Mouse (Mus musculus) Patski (cell line): Measurements from ENCODE around the gene Wdfy1. TPM values are rescaled to one million over a fixed set of nuclear protein-coding genes. Genes with fewer than 3 reads are reported as not detected.

Experiments
- ATAC-seq: fragments of 100-300 bp; one replicate; pipeline ENCODE4 v1.8.0; 2021
- CTCF ChIA-PET: fragments of 350-600 bp; sonication (Branson Sonifier 250); formaldehyde crosslinking; loops from one replicate; lab custom pipeline; 2022; ENCODE audit warnings: inconsistent platforms; lab: Charles Lee
- POLR2A ChIA-PET: fragments of 350-600 bp; sonication (Branson Sonifier 250); formaldehyde crosslinking; loops from one replicate; lab custom pipeline; 2022; ENCODE audit warnings: antibody characterized with exemption, inconsistent platforms; lab: Charles Lee
- DNase-seq: peaks from one replicate; pipeline ENCODE4 v3.0.0-alpha.2; 2011; ENCODE audit warnings: low read depth, low spot score
- H3K27me3 ChIP-seq: fragments of 371-371 bp; one replicate; pipeline ENCODE4 v1.5.1; 2021
- CTCF ChIP-seq: fragments of 100-300 bp; IDR thresholded peaks from one replicate; pipeline ENCODE4 v1.5.1; 2021
- in situ Hi-C: fragments of 300-500 bp; cut with MboI; formaldehyde crosslinking; loops from 3 replicates; pipeline ENCODE4 v1.11.1; 2018; ENCODE audit warnings: low pct_unique_long_range_greater_than_20kb, mixed read lengths
- polyA plus RNA-seq: library from polyadenylated mRNA; unstranded; gene quantifications from one replicate; pipeline ENCODE4 v1.2.3, GENCODE M21; 2021

The Wdfy1 gene
- polyA plus RNA-seq, 1 experiment from 2014 or later, result 37.1 TPM

DNA sequence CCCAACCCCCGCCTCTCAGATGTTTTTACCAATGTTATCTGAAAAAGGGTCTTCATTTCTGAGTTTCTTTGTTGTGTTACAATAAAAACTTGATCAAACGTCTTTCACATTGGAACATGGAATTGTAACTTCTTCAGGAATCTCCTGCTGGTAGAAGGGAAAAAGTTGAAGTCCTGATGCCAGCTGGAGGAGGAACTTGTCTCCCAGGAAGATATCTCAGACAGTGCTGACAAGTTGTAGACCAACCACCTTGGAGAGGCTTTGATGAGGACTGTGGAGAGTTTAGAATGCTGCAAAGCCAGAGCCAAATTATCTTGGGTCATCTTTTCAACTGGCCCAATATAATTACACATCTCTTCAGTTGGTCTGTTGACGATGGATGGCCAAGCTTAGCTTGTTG lies 83.5 kb downstream of the Wdfy1 start:
- DNase-seq (no peak), ATAC-seq (no peak)
- no peaks in the 10 kb centered on the region for H3K27me3 ChIP-seq
- no peak for TF ChIP-seq CTCF
- ChIA-PET POLR2A (no interaction called here), CTCF (no interaction called here)
- in situ Hi-C loops, result no loop called here

DNA sequence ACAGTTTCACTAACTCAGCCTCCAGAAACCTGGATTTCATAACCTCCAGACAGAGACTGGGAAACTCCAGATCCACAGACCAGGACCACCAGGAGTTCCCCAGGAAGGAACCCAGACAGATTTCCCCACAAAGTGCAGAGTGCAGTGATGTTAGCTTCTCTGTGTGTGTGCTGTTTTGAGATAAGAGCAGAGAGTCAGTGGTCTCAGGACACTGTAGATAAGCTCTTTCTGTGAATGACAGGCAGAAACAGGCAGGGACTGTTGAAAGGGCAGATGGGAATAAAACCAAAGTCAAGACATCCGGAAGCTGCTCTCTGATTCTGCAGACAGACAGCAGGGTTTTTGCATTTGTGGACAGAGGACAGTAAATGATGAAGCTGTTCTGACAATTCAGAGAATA lies 88.7 kb downstream of the Wdfy1 start:
- ChIA-PET CTCF (no interaction called here), POLR2A (no interaction called here)
- TF ChIP-seq CTCF, result no peak
- in situ Hi-C loops, result no loop called here
- DNase-seq (no peak), ATAC-seq (no peak)
- H3K27me3 ChIP-seq, result no peaks in the 10 kb centered on the region

DNA sequence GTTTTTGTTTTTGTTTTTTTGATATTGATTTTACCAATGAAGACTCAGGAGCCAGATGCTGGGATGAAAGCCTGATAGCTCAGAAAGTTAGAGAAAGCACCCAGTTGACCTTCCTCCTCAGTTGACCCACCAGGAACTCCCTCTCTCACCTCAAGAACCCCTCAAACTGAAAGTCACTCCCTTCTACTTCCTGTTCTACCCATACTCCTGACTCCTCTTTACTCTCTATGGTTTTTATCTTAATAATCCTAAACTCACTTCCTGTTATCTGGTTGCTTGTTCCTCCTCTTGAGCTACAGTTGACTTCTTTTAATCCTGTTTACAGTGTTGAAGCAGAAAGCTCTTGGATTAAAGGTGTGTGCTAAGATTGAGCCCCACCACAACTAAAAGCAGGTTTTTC lies 91.9 kb downstream of the Wdfy1 start:
- ChIA-PET POLR2A (no interaction called here), CTCF (interaction anchor here (1.2 to 2.0 kb wide), 3 partner anchors 13 to 981 kb away, joined by 3 to 7 read pairs (median 3); no protein-coding TSS in a partner anchor)
- ATAC-seq, result no peak
- DNase-seq, result no peak
- in situ Hi-C loops, result no loop called here
- no peak for TF ChIP-seq CTCF
- H3K27me3 ChIP-seq, result no peaks in the 10 kb centered on the region

DNA sequence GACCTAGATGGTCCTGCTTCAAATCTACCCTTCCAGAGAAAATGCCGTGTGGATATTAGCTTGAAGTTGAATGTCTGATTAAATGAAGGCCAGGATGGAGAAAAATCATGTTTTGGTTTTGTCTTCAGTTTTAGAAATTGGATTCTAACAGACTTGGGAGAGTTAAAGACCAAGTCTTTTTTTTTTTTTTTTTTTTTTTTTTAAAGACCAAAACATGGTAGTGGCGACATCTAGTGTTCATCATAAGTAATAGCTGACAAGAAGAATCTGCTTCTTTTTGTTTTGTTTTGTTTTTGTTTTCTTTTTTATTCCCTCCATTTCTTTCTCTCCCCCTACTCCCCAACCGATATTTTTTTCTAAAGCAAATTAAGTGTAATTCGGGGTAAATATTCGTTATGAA lies 93.0 kb downstream of the Wdfy1 start:
- in situ Hi-C loops, result no loop called here
- ChIA-PET POLR2A (interaction anchor here (0.6 to 0.7 kb wide), 2 partner anchors 26 to 633 kb away, joined by 8 to 9 read pairs; no protein-coding TSS in a partner anchor), CTCF (interaction anchor here (0.7 to 3.0 kb wide), 12 partner anchors 9 to 956 kb away, joined by 3 to 11 read pairs (median 4); no protein-coding TSS in a partner anchor)
- peak; percentile 43 for TF ChIP-seq CTCF
- no peak for DNase-seq
- ATAC-seq, result no peak
- no peaks in the 10 kb centered on the region for H3K27me3 ChIP-seq

DNA sequence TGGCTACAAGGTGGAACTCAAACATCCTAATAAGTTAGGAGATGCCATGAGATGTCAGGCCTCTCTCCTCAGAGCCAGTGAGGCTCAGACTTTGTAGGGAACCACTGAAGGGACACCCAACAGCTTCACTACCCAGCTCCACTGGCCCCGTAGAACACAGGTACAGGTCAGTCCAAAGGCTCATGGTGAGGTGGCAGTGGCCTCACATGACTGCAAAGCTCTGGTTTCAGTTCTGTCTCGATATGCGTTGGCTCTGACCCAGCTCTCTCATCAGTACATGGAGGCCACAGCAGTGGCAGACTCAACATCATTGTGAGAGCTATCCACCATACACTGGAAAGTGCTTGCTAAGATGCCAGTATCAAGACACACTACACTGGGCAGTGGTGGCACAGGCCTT lies 95.2 kb downstream of the Wdfy1 start:
- CTCF ChIA-PET, result interaction anchor here (2.0 to 3.0 kb wide), 2 partner anchors 14 to 40 kb away, joined by 6 to 11 read pairs; no protein-coding TSS in a partner anchor
- H3K27me3 ChIP-seq, result no peaks in the 10 kb centered on the region
- DNase-seq, result no peak
- POLR2A ChIA-PET, result no interaction called here
- in situ Hi-C loops, result no loop called here
- TF ChIP-seq CTCF, result no peak
- no peak for ATAC-seq

DNA sequence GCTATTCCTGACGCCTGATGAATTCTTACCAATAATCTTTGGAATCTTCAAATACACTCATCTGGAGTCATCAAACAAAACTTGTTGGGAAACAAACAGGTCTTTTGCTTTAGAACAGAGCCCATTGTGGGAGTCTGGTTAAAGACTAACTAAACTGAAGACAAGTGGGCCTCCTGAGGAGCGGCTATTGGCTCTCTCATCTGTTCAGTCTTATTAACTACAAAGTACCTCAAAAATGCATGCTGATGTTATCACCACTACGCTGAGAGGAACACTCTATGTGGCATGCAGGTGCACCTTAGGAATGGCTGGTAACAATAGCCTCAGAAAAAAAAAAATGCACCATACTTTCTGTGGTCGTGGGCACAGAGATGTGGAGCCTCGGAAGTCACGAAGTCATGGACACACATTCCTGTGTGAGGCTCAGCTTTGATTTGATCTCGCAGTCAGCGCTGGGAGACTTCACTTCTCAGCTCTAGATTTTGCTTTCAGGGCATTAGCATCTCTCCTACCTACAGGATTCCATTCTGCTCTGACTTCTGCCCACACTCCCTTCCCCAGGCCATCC lies 97.7 kb downstream of the Wdfy1 start:
- no peak for TF ChIP-seq CTCF
- ChIA-PET CTCF (interaction anchor here (1.1 kb wide), 1 partner anchor 39 kb away, joined by 3 read pairs; no protein-coding TSS in a partner anchor), POLR2A (no interaction called here)
- peak; percentile 75 for ATAC-seq
- DNase-seq, result peak; percentile 54
- in situ Hi-C loops, result no loop called here
- no peaks in the 10 kb centered on the region for H3K27me3 ChIP-seq

DNA sequence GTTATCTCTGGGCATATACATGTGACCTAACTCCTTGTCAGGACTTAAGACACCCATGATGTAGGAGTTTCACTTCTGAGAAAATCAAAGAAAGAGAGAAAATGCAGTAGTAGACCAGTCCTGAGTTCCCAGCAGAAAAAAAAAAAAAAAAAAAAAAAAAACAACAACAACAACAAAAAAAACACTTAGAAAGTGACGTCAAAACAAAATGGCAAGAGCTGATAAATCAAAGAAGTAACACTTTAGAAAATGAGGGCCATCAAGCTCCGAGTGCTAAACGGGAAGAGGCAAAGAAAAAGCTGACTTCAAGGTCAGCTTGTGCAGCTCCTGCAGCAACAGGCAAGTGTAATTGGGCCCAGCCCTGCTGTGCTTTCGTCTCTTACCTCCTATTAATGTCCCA lies 100.2 kb downstream of the Wdfy1 start:
- POLR2A ChIA-PET, result interaction anchor here (0.6 to 0.7 kb wide), 2 partner anchors 497 to 808 kb away, joined by 3 read pairs; no protein-coding TSS in a partner anchor
- ATAC-seq, result no peak
- no peak for TF ChIP-seq CTCF
- DNase-seq, result no peak
- no peaks in the 10 kb centered on the region for H3K27me3 ChIP-seq
- CTCF ChIA-PET, result interaction anchor here (0.7 kb wide), 1 partner anchor 808 kb away, joined by 3 read pairs; no protein-coding TSS in a partner anchor
- in situ Hi-C loops, result no loop called here

DNA sequence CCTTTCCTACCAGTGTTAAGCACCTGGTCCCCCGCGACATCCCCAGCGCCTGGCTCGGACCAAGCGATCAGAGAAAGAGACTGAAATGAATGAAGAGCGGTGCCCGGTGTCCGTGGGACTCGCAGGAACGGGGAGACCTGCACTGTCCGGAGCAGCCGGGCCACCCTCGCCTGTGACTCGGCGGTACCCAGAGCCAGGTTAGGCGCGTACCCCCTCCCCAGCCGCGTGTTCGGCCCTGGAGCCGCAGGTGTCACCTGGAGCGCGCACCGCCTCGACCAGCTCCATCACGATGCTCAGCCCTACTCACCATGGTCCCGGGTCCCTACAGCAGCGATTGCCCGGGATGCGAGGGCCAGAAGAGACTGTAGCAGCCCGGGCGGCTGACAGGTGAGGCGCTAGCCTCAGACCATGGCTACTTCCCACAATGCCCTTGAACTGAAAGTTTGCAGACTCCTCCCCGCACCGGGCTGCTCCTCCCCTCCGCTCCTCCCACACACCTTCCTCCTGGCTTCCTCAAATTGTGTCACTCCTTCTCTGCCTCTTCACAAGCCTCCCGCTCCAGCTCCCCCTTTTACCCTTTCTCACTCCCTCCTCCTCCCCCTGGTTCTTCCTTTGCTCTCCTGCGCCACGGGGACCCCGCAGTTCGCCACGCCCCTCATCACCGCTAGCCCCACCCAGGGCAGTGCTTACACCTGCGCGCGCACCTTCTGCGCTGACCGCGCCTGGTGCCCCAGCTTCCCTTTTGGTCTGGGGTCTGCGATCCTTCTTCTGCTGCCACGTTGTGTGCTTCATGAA lies 104.2 kb downstream of the Wdfy1 start, which contains the start of gene Ap1s3:
TSS of gene Ap1s3 (minus strand) at position 430 of the 795 bp plus-strand sequence.
- no peak for TF ChIP-seq CTCF
- POLR2A ChIA-PET, result interaction anchor here (2.5 kb wide), 1 partner anchor 12 kb away, joined by 11 read pairs; no protein-coding TSS in a partner anchor
- CTCF ChIA-PET, result interaction anchor here (2.3 kb wide), 1 partner anchor 12 kb away, joined by 6 read pairs; no protein-coding TSS in a partner anchor
- DNase-seq (no peak), ATAC-seq (peak; percentile 83)
- H3K27me3 ChIP-seq, result no peaks in the 10 kb centered on the region
- in situ Hi-C loops, result no loop called here

DNA sequence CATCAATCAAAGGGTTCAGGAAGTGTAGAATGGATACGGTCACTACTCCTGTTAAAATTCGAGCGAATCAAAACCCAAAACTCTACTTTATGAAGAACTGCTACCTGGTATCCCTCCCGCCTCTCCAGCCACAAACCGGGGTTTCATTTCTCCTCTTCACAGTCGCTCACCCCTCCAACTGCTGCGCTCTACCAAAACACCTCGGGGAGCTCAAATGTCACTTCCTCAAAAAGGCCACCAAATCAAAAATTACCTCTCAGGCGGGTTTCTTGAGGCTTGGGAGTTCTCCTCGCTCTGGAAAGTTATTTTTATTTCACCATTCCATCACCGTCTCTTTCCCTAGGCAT lies 104.8 kb downstream of the Wdfy1 start:
- no peaks in the 10 kb centered on the region for H3K27me3 ChIP-seq
- in situ Hi-C loops, result no loop called here
- no peak for TF ChIP-seq CTCF
- ATAC-seq, result no peak
- ChIA-PET CTCF (interaction anchor here (2.3 kb wide), 1 partner anchor 12 kb away, joined by 6 read pairs; no protein-coding TSS in a partner anchor), POLR2A (interaction anchor here (2.5 kb wide), 1 partner anchor 11 kb away, joined by 11 read pairs; no protein-coding TSS in a partner anchor)
- no peak for DNase-seq

DNA sequence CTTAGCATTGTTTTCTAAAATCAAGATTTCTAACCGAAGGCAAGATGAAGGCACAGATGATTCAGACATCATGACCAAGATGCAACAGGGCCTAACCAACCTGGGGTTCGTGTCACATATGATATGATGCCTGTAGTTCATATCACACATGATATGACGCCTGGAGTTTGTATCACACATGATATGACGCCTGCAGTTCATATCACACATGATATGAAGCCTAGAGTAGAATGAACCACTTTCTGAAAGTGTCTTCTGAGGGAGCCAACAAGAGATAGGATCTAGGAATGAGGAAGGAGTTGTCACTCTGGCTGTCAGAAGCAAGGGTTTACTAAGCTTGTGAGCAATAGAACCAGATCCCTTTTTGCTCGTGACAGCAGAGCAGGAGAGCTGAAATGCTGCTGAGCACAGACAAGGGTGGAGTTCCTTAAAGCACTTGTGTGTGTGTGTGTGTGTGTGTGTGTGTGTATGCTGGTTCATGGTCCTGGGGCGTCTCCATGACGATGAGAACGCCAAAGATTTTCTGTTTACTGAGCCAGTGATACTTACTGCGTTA lies 106.4 kb downstream of the Wdfy1 start:
- TF ChIP-seq CTCF, result no peak
- CTCF ChIA-PET, result interaction anchor here (2.3 kb wide), 1 partner anchor 10 kb away, joined by 6 read pairs; no protein-coding TSS in a partner anchor
- POLR2A ChIA-PET, result interaction anchor here (2.5 kb wide), 1 partner anchor 9 kb away, joined by 11 read pairs; no protein-coding TSS in a partner anchor
- H3K27me3 ChIP-seq, result no peaks in the 10 kb centered on the region
- no peak for ATAC-seq
- in situ Hi-C loops, result no loop called here
- no peak for DNase-seq
